Comparison of ENCODE assay signal across 13 mouse cellular contexts in the genomic region with DNA sequence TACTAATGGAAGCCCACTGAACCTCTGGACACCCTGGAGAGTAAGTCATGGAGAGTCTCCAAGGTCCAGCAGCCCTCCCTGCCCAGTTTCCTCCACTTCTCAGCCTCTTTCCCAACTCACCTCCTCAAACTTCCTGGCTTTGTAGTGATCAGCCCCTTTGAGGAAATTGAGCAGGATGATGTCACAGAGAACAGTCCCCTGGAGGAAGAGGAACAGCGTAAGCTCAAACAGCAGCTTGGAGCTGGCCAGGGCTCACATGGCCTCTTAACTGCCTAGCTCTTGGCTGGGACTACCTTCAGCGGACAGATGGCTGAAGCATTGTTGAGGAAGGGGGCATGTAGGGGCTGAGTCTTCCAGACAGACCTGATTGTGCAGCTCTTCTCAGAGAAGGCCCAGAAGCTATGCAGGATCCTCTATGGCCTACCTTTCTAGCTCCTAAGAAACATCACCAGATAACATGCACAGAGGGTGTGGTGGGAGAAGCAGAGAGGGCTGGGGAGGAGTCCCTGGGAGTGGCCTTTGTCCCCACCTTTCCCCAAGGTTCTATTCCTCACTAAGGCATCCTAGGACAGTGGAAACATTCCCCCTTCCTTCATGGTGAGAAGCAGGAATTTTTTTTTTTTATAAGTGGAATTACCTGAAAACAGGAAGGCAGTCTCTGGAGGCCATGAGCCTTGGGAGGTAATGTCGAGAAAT. TPM values are rescaled to one million over a fixed set of nuclear protein-coding genes. Genes with fewer than 3 reads are reported as not detected.
A peak's percentile ranks its signal among the peaks of the same experiment; 100 is the strongest.
DNase-seq lines count a peak whose midpoint lies in the region; ATAC-seq lines count a peak whose summit lies in the region.
"Had no signal": no experiment of that assay in that cellular context is flagged by ENCODE, and none has a peak within 500 bp of the region (broad histone marks: within the 10 kb centered on the region; RNA-seq: fewer than 3 reads in every experiment).

No protein-coding gene starts in this region.

- H3K4me2 ChIP-seq in embryonic facial prominence, embryonic 13.5 days = no peak overlapping the region
- H3K4me2 ChIP-seq in lung, embryonic 15.5 days = no peak overlapping the region
- H3K4me2 ChIP-seq: forebrain, embryonic 12.5 days; hindbrain, embryonic 15.5 days; midbrain, embryonic 15.5 days had no signal

- H3K4me1 ChIP-seq in embryonic facial prominence, embryonic 13.5 days = no peaks in the 10 kb centered on the region
- H3K4me1 ChIP-seq in embryonic facial prominence, embryonic 10.5 days = peaks cover 6% of the 10 kb centered on the region; the same call in 1 of the 2 replicates
- 0 out of 2 replicates have a peak, but pooled peaks cover 5% of the 10 kb centered on the region for H3K4me1 ChIP-seq in lung, embryonic 15.5 days
- H3K4me1 ChIP-seq: forebrain, embryonic 12.5 days; hindbrain, embryonic 15.5 days; midbrain, embryonic 15.5 days had no signal

- peak overlapping the region; percentile 36; the same call in 1 of the 2 replicates for H3K27ac ChIP-seq in embryonic facial prominence, embryonic 13.5 days
- no peak overlapping the region for H3K27ac ChIP-seq in embryonic facial prominence, embryonic 10.5 days (replicated peaks)
- peak overlapping the region; percentile 45; the same call in 1 of the 2 replicates for H3K27ac ChIP-seq in lung, embryonic 15.5 days
- H3K27ac ChIP-seq: forebrain, embryonic 12.5 days; hindbrain, embryonic 15.5 days; midbrain, embryonic 15.5 days had no signal

- no peaks in the 10 kb centered on the region for H3K9me3 ChIP-seq in embryonic facial prominence, embryonic 13.5 days
- no peaks in the 10 kb centered on the region for H3K9me3 ChIP-seq in embryonic facial prominence, embryonic 10.5 days
- no peaks in the 10 kb centered on the region for H3K9me3 ChIP-seq in lung, embryonic 15.5 days
- H3K9me3 ChIP-seq: forebrain, embryonic 12.5 days; hindbrain, embryonic 15.5 days; midbrain, embryonic 15.5 days had no signal

- no peak overlapping the region for H3K9ac ChIP-seq in embryonic facial prominence, embryonic 13.5 days
- no peak overlapping the region for H3K9ac ChIP-seq in lung, embryonic 15.5 days
- H3K9ac ChIP-seq: forebrain, embryonic 12.5 days; hindbrain, embryonic 15.5 days; midbrain, embryonic 15.5 days had no signal

- WGBS in embryonic facial prominence, embryonic 13.5 days = 65% methylated on average over 3 of the region's 3 CpGs
- 79% methylated on average over 3 of the region's 3 CpGs for WGBS in embryonic facial prominence, embryonic 10.5 days
- WGBS in lung, embryonic 15.5 days = 63% methylated on average over 3 of the region's 3 CpGs

- no peak overlapping the region for H3K4me3 ChIP-seq in embryonic facial prominence, embryonic 13.5 days
- H3K4me3 ChIP-seq in embryonic facial prominence, embryonic 10.5 days = no peak overlapping the region
- no peak overlapping the region for H3K4me3 ChIP-seq in lung, embryonic 15.5 days
- H3K4me3 ChIP-seq: forebrain, embryonic 12.5 days; hindbrain, embryonic 15.5 days; midbrain, embryonic 15.5 days had no signal

- H3K36me3 ChIP-seq in embryonic facial prominence, embryonic 13.5 days = no peaks in the 10 kb centered on the region
- H3K36me3 ChIP-seq in embryonic facial prominence, embryonic 10.5 days (replicated peaks) = no peaks in the 10 kb centered on the region
- no peaks in the 10 kb centered on the region for H3K36me3 ChIP-seq in lung, embryonic 15.5 days
- H3K36me3 ChIP-seq: forebrain, embryonic 12.5 days; hindbrain, embryonic 15.5 days; midbrain, embryonic 15.5 days had no signal

- no peak for ATAC-seq in embryonic facial prominence, embryonic 13.5 days (ENCODE audit: insufficient number of reproducible peaks, insufficient read depth, low FRiP score, low TSS enrichment, low read depth)
- ATAC-seq in granulocyte monocyte progenitor cell, adult 5-6 weeks (replicated peaks; ENCODE audit: poor library complexity, severe bottlenecking) = peak; percentile 86
- ATAC-seq in lung, embryonic 15.5 days (ENCODE audit: borderline replicate concordance, extremely low read depth, low FRiP score, low TSS enrichment) = 0 out of 2 replicates have a peak, but pooled peaks have one; percentile 20
- ATAC-seq in frontal cortex, adult (ENCODE audit: low TSS enrichment) = no peak
- ATAC-seq: midbrain, embryonic 15.5 days had no signal

- H3K27me3 ChIP-seq in embryonic facial prominence, embryonic 13.5 days = no peaks in the 10 kb centered on the region
- H3K27me3 ChIP-seq in embryonic facial prominence, embryonic 10.5 days (replicated peaks; ENCODE audit: low read depth, poor library complexity, severe bottlenecking) = no peaks in the 10 kb centered on the region
- H3K27me3 ChIP-seq in lung, embryonic 15.5 days = no peaks in the 10 kb centered on the region
- H3K27me3 ChIP-seq: forebrain, embryonic 12.5 days; hindbrain, embryonic 15.5 days; midbrain, embryonic 15.5 days had no signal

- DNase-seq in embryonic facial prominence, embryonic 10.5 days (ENCODE audit: low spot score) = no peak
- peak; percentile 7 to 18 for DNase-seq in kidney, adult 8-10 months
- DNase-seq in layer of hippocampus, postnatal 36 days = no peak
- DNase-seq in adrenal gland, adult 18-20 months (ENCODE audit: low spot score in 2 of 2) = no peak

RNA-seq across cellular contexts. Expression of gene Prg3, which starts 11.6 kb away (rescaled TPM):
- 0.66 TPM in 1 of 2 replicates, not detected in the other for polyA plus RNA-seq in embryonic facial prominence, embryonic 13.5 days (2015; fragmentation: Nextera tagmentation; extraction: Ambion mirVana)
- polyA plus RNA-seq in embryonic facial prominence, embryonic 10.5 days (2016; fragmentation: Nextera tagmentation; extraction: Ambion mirVana) = not detected in 2 replicates
- 7.6 and 17.0 TPM in 2 replicates for total RNA-seq in granulocyte monocyte progenitor cell, adult 5-6 weeks (2014; fragmentation: Nextera tagmentation)
- 10.5 and 16.0 TPM in 2 replicates for total RNA-seq in granulocyte monocyte progenitor cell, adult 5-6 weeks (2017)
- not detected in 2 replicates for polyA plus RNA-seq in lung, embryonic 15.5 days (2015; fragmentation: Nextera tagmentation; extraction: Ambion mirVana)
- total RNA-seq in layer of hippocampus, postnatal 36 days (2021) = not detected
- total RNA-seq in adrenal gland, adult 18-20 months (2021) = not detected
- total RNA-seq: adrenal gland, postnatal 36 days; left cerebral cortex, postnatal 25 days had no signal
- polyA plus RNA-seq: forebrain, embryonic 12.5 days; hindbrain, embryonic 15.5 days; midbrain, embryonic 15.5 days had no signal

RNA-seq across cellular contexts. Expression of gene Prg2, which starts 19.4 kb away (rescaled TPM):
- polyA plus RNA-seq in embryonic facial prominence, embryonic 13.5 days (2015; fragmentation: Nextera tagmentation; extraction: Ambion mirVana) = 0.44 and 0.94 TPM in 2 replicates
- polyA plus RNA-seq in embryonic facial prominence, embryonic 10.5 days (2016; fragmentation: Nextera tagmentation; extraction: Ambion mirVana) = 0.30 TPM in 1 of 2 replicates, not detected in the other
- total RNA-seq in granulocyte monocyte progenitor cell, adult 5-6 weeks (2014; fragmentation: Nextera tagmentation) = not detected in 2 replicates
- 73.5 and 97.1 TPM in 2 replicates for total RNA-seq in granulocyte monocyte progenitor cell, adult 5-6 weeks (2017)
- polyA plus RNA-seq in lung, embryonic 15.5 days (2015; fragmentation: Nextera tagmentation; extraction: Ambion mirVana) = 0.20 and 0.24 TPM in 2 replicates
- total RNA-seq in layer of hippocampus, postnatal 36 days (2021) = not detected
- not detected for total RNA-seq in adrenal gland, adult 18-20 months (2021)
- total RNA-seq: adrenal gland, postnatal 36 days; left cerebral cortex, postnatal 25 days had no signal
- polyA plus RNA-seq: forebrain, embryonic 12.5 days had no signal

RNA-seq across cellular contexts. Expression of gene Ssrp1, which starts 37.4 kb away (rescaled TPM):
- 291 and 303 TPM in 2 replicates for polyA plus RNA-seq in embryonic facial prominence, embryonic 13.5 days (2015; fragmentation: Nextera tagmentation; extraction: Ambion mirVana)
- 419 and 425 TPM in 2 replicates for polyA plus RNA-seq in embryonic facial prominence, embryonic 10.5 days (2016; fragmentation: Nextera tagmentation; extraction: Ambion mirVana)
- 229 and 255 TPM in 2 replicates for total RNA-seq in granulocyte monocyte progenitor cell, adult 5-6 weeks (2014; fragmentation: Nextera tagmentation)
- 454 and 456 TPM in 2 replicates for total RNA-seq in granulocyte monocyte progenitor cell, adult 5-6 weeks (2017)
- polyA plus RNA-seq in lung, embryonic 15.5 days (2015; fragmentation: Nextera tagmentation; extraction: Ambion mirVana) = 298 and 303 TPM in 2 replicates
- 100 to 1,000 TPM; 120 TPM for total RNA-seq in layer of hippocampus, postnatal 36 days (2021)
- 100 to 1,000 TPM in 1 of 2 experiments, 10 to 100 TPM in 1; 96.5 to 122 TPM for total RNA-seq in adrenal gland, adult 18-20 months (2021)

RNA-seq across cellular contexts. Expression of gene P2rx3, which starts 37.6 kb away (rescaled TPM):
- 1.1 and 1.6 TPM in 2 replicates for polyA plus RNA-seq in embryonic facial prominence, embryonic 13.5 days (2015; fragmentation: Nextera tagmentation; extraction: Ambion mirVana)
- 10.0 and 11.5 TPM in 2 replicates for polyA plus RNA-seq in embryonic facial prominence, embryonic 10.5 days (2016; fragmentation: Nextera tagmentation; extraction: Ambion mirVana)
- total RNA-seq in granulocyte monocyte progenitor cell, adult 5-6 weeks (2014; fragmentation: Nextera tagmentation) = 0.68 and 0.92 TPM in 2 replicates
- 0.10 and 0.52 TPM in 2 replicates for total RNA-seq in granulocyte monocyte progenitor cell, adult 5-6 weeks (2017)
- polyA plus RNA-seq in lung, embryonic 15.5 days (2015; fragmentation: Nextera tagmentation; extraction: Ambion mirVana) = 0.77 and 0.91 TPM in 2 replicates
- total RNA-seq in layer of hippocampus, postnatal 36 days (2021) = 1 to 10 TPM; 1.4 to 2.7 TPM
- under 1 TPM; 0.74 to 0.86 TPM for total RNA-seq in adrenal gland, adult 18-20 months (2021)

RNA-seq across cellular contexts. Expression of gene Tnks1bp1, which starts 48.2 kb away (rescaled TPM):
- polyA plus RNA-seq in embryonic facial prominence, embryonic 13.5 days (2015; fragmentation: Nextera tagmentation; extraction: Ambion mirVana) = 35.5 and 42.2 TPM in 2 replicates
- 31.5 and 33.1 TPM in 2 replicates for polyA plus RNA-seq in embryonic facial prominence, embryonic 10.5 days (2016; fragmentation: Nextera tagmentation; extraction: Ambion mirVana)
- 0.47 and 1.4 TPM in 2 replicates for total RNA-seq in granulocyte monocyte progenitor cell, adult 5-6 weeks (2014; fragmentation: Nextera tagmentation)
- 2.2 and 4.9 TPM in 2 replicates for total RNA-seq in granulocyte monocyte progenitor cell, adult 5-6 weeks (2017)
- 38.8 and 53.6 TPM in 2 replicates for polyA plus RNA-seq in lung, embryonic 15.5 days (2015; fragmentation: Nextera tagmentation; extraction: Ambion mirVana)
- 100 to 1,000 TPM; 159 to 174 TPM for total RNA-seq in layer of hippocampus, postnatal 36 days (2021)
- total RNA-seq in adrenal gland, adult 18-20 months (2021) = 10 to 100 TPM; 82.1 to 89.6 TPM

Comparison
In these comparisons a context has a peak if more than half of its experiments do, and no peak if none do; other contexts are left out.
1. ATAC-seq: peak in granulocyte monocyte progenitor cell, adult 5-6 weeks (single experiment) and lung, embryonic 15.5 days (single experiment); none in embryonic facial prominence, embryonic 13.5 days (single experiment) and frontal cortex, adult (single experiment).
2. DNase-seq: peak in kidney, adult 8-10 months (2 of 2); none in embryonic facial prominence, embryonic 10.5 days (single experiment), layer of hippocampus, postnatal 36 days (0 of 2) and adrenal gland, adult 18-20 months (0 of 2).
3. RNA of gene Prg3, which starts 11.6 kb away (total RNA-seq): 7.6 to 17.0 TPM in granulocyte monocyte progenitor cell, adult 5-6 weeks; not detected in layer of hippocampus, postnatal 36 days and not detected in adrenal gland, adult 18-20 months; every median in the first group is over 4 times any median in the second.